Mouse (Mus musculus) limb, embryonic 14.5 days (tissue): Measurements from ENCODE around the gene Arhgap8. TPM values are rescaled to one million over a fixed set of nuclear protein-coding genes. Genes with fewer than 3 reads are reported as not detected.

Source experiments
- ATAC-seq: fragments of 200-750 bp; cut with Nextera tagmentation; 2 replicates; pipeline ENCODE4 v1.8.0; 2017; ENCODE audit warnings: low read depth, moderate number of reproducible peaks, moderate TSS enrichment; ENCODE audit not compliant: low FRiP score
- DNase-seq: peaks from one replicate; pipeline ENCODE4 v3.0.0-alpha.2; 2015; ENCODE audit warnings: low spot score
- H3K27ac ChIP-seq: fragments of 300-500 bp; sonication (generic); replicated peaks from 2 replicates; pipeline ENCODE4 v1.5.1; 2014; ENCODE audit warnings: low read depth, mild to moderate bottlenecking, low read length, moderate library complexity, mixed read lengths
- H3K27me3 ChIP-seq: fragments of 300-500 bp; sonication (generic); 2 replicates; pipeline ENCODE4 v1.6.1; 2014; ENCODE audit warnings: low read length, mixed read lengths; ENCODE audit not compliant: control insufficient read depth, insufficient read depth
- H3K36me3 ChIP-seq: fragments of 300-500 bp; sonication (generic); 2 replicates; pipeline ENCODE4 v1.6.1; 2014; ENCODE audit warnings: mild to moderate bottlenecking, low read length, moderate library complexity, mixed read lengths; ENCODE audit not compliant: control insufficient read depth, insufficient read depth
- H3K4me1 ChIP-seq: fragments of 300-500 bp; sonication (generic); 2 replicates; pipeline ENCODE4 v1.6.1; 2014; ENCODE audit warnings: antibody characterized with exemption, low read length, mixed read lengths; ENCODE audit not compliant: control insufficient read depth, insufficient read depth
- H3K4me2 ChIP-seq: fragments of 300-500 bp; sonication (generic); replicated peaks from 2 replicates; pipeline ENCODE4 v1.6.1; 2014; ENCODE audit warnings: low read depth, mild to moderate bottlenecking, low read length, moderate library complexity; ENCODE audit not compliant: severe bottlenecking
- H3K4me3 ChIP-seq: fragments of 300-500 bp; sonication (generic); replicated peaks from 2 replicates; pipeline ENCODE4 v1.5.1; 2014; ENCODE audit warnings: low read length
- H3K9ac ChIP-seq: fragments of 300-500 bp; sonication (generic); 2 replicates; pipeline ENCODE4 v1.6.1; 2014; ENCODE audit warnings: mild to moderate bottlenecking, low read depth, low read length, moderate library complexity; ENCODE audit not compliant: severe bottlenecking
- H3K9me3 ChIP-seq: fragments of 300-500 bp; sonication (generic); 2 replicates; pipeline ENCODE4 v1.6.1; 2016; ENCODE audit warnings: low read length; ENCODE audit not compliant: control insufficient read depth
- POLR2A ChIP-seq: fragments of 200-500 bp; IDR thresholded peaks from 2 replicates; pipeline ENCODE4 v1.8.0; 2012; ENCODE audit warnings: inconsistent platforms, mild to moderate bottlenecking, moderate library complexity, borderline replicate concordance; ENCODE audit not compliant: insufficient read depth, insufficient read length; ENCODE audit errors: extremely low read depth
- WGBS: fragments of 180-500 bp; shearing (Covaris S2); extraction: QIAGEN DNeasy Blood & Tissue Kit; methylation state at CpG from one replicate; pipeline ENCODE4 v1.1.7; 2014; 5-methylcytosine and 5-hydroxymethylcytosine counted together
- polyA plus RNA-seq, 2 experiments: library from polyadenylated mRNA; depleted of rRNA in 1 of 2; stranded (reverse) in 1 of 2; unstranded in 1 of 2; fragments of >200 nt; fragmentation: Nextera tagmentation in 1 of 2; extraction: Ambion mirVana in 1 of 2; gene quantifications; 2 replicates each; pipeline versions ENCODE4 v1.2.1 to v1.2.3; 2012 to 2014

Arhgap8 gene
- polyA plus RNA-seq, 2 experiments: 5.4 to 8.2 TPM

- TF ChIP-seq POLR2A: no peak
- Histone ChIP-seq H3K9me3 (no peaks in the 10 kb centered on the region), H3K4me3 (no peak overlapping the region), H3K9ac (no peak overlapping the region), H3K4me2 (no peak overlapping the region), H3K27ac (no peak overlapping the region), H3K4me1 (no peaks in the 10 kb centered on the region), H3K27me3 (no peaks in the 10 kb centered on the region), H3K36me3 (0 out of 2 replicates have a peak, but pooled peaks cover 7% of the 10 kb centered on the region)
- ATAC-seq (no peak), DNase-seq (no peak)
- 91% methylated on average over 5 of the region's 5 CpGs for WGBS
Observed at GRCm38 (mm10) chr15:84800132-84800531, 80.3 kb downstream of the Arhgap8 start.

- Histone ChIP-seq H3K27me3 (no peaks in the 10 kb centered on the region), H3K36me3 (0 out of 2 replicates have a peak, but pooled peaks cover 4% of the 10 kb centered on the region), H3K4me2 (no peak overlapping the region), H3K4me1 (no peaks in the 10 kb centered on the region), H3K4me3 (no peak overlapping the region), H3K9ac (no peak overlapping the region), H3K27ac (no peak overlapping the region), H3K9me3 (no peaks in the 10 kb centered on the region)
- TF ChIP-seq POLR2A: no peak
- peak; percentile 17 for DNase-seq
- ATAC-seq: no peak
- WGBS: 53% methylated on average over 3 of the region's 3 CpGs
Observed at GRCm38 (mm10) chr15:84803685-84804084, 83.8 kb downstream of the Arhgap8 start.

GRCm38 (mm10) chr15:84809275-84809952 lies 89.6 kb downstream of the Arhgap8 start:
- no peak overlapping the region for H3K9ac ChIP-seq
- WGBS: 15% methylated on average over 21 of the region's 21 CpGs
- H3K4me1 ChIP-seq: peaks cover 8% of the 10 kb centered on the region
- no peaks in the 10 kb centered on the region for H3K9me3 ChIP-seq
- no peak overlapping the region for H3K4me3 ChIP-seq
- no peak overlapping the region for H3K4me2 ChIP-seq
- ATAC-seq (no peak), DNase-seq (peak; percentile 21)
- no peaks in the 10 kb centered on the region; the same call in 1 of the 2 replicates for H3K27me3 ChIP-seq
- H3K36me3 ChIP-seq: 0 out of 2 replicates have a peak, but pooled peaks cover 3% of the 10 kb centered on the region
- no peak for TF ChIP-seq POLR2A
- no peak overlapping the region for H3K27ac ChIP-seq

GRCm38 (mm10) chr15:84811126-84811525 lies 91.3 kb downstream of the Arhgap8 start:
- ATAC-seq (no peak), DNase-seq (no peak)
- WGBS: 76% methylated on average over 5 of the region's 5 CpGs
- no peaks in the 10 kb centered on the region for H3K9me3 ChIP-seq
- H3K9ac ChIP-seq: no peak overlapping the region
- no peaks in the 10 kb centered on the region for H3K36me3 ChIP-seq
- H3K4me2 ChIP-seq: no peak overlapping the region
- H3K27me3 ChIP-seq: no peaks in the 10 kb centered on the region; the same call in 1 of the 2 replicates
- H3K27ac ChIP-seq: no peak overlapping the region
- H3K4me3 ChIP-seq: no peak overlapping the region
- no peak for TF ChIP-seq POLR2A
- peaks cover 8% of the 10 kb centered on the region for H3K4me1 ChIP-seq

- 67% methylated on average over 11 of the region's 11 CpGs for WGBS
- H3K4me3 ChIP-seq: no peak overlapping the region
- no peak for DNase-seq
- no peaks in the 10 kb centered on the region for H3K36me3 ChIP-seq
- H3K27me3 ChIP-seq: no peaks in the 10 kb centered on the region; the same call in 1 of the 2 replicates
- no peak for TF ChIP-seq POLR2A
- H3K4me1 ChIP-seq: peaks cover 8% of the 10 kb centered on the region
- no peak overlapping the region for H3K27ac ChIP-seq
- no peak for ATAC-seq
- no peak overlapping the region for H3K4me2 ChIP-seq
- no peak overlapping the region for H3K9ac ChIP-seq
- no peaks in the 10 kb centered on the region for H3K9me3 ChIP-seq
Observed at GRCm38 (mm10) chr15:84812831-84813357, 93.0 kb downstream of the Arhgap8 start.
